Mouse (Mus musculus) hindlimb bud, embryonic 11.5 days (tissue): ENCODE data around the gene Xab2.

Experiments used
- DNase-seq: peaks from one replicate; pipeline ENCODE4 v3.0.0-alpha.2; 2012; ENCODE audit warnings: low read depth, low spot score; ENCODE audit errors: extremely low spot score

Xab2 gene

DNA sequence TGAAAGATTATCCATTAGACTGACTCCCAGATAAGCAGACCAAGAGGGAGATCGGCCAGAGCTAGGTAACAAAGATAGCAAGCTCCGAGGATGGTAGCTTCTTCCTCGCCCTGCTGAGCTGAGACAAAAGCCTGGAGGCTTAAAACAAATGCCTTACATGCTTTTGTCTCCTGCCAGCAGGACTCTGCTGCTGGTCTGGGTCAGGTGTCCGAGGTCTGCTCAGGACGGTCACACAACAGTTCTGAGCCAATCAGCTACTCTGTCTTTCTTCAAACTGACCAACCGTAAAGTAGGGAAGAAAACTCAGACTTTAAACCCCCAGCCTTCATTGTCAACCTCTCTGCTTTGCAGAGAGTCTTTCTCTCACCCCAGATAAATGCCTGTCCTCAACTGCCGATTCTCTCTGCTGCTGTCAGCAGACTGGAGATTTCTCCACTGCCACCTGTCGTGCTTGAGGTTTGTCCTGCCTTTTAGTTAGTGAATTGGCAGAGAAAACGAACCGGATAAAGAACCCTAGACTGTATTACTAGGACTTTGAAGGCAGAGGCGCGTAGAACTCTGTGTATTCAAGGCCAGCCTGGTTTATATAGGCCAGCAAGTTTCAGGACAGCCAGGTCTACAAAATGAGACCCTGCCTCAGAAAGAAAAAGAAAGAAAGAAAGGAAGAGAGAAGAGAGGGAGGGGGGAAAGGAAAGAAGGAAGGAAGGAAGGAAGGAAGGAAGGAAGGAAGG is 53.3 kb downstream of the Xab2 start, which contains the start of gene C330021F23Rik:
Gene C330021F23Rik (plus strand): TSS at position 350 of the 731 bp plus-strand sequence.
- peak; percentile 41 for DNase-seq
